Mouse (Mus musculus) limb, embryonic 13.5 days (tissue): Measurements from ENCODE around the gene Lrrc41. TPM values are rescaled to one million over a fixed set of nuclear protein-coding genes. Genes with fewer than 3 reads are reported as not detected.

ENCODE experiments used
- ATAC-seq: fragments of 200-750 bp; cut with Nextera tagmentation; 2 replicates; pipeline ENCODE4 v1.8.0; 2017; ENCODE audit warnings: low read depth, moderate number of reproducible peaks, moderate TSS enrichment; ENCODE audit not compliant: low FRiP score
- H3K27ac ChIP-seq: fragments of 300-500 bp; sonication (generic); 2 replicates; pipeline ENCODE4 v1.5.1; 2015; ENCODE audit warnings: inconsistent platforms, mild to moderate bottlenecking, moderate library complexity
- H3K27me3 ChIP-seq: fragments of 300-500 bp; sonication (generic); 2 replicates; pipeline ENCODE4 v1.6.1; 2015; ENCODE audit warnings: mild to moderate bottlenecking, inconsistent platforms
- H3K36me3 ChIP-seq: fragments of 300-500 bp; sonication (generic); 2 replicates; pipeline ENCODE4 v1.6.1; 2015; ENCODE audit warnings: inconsistent platforms, mild to moderate bottlenecking, moderate library complexity
- H3K4me1 ChIP-seq: fragments of 300-500 bp; sonication (generic); 2 replicates; pipeline ENCODE4 v1.6.1; 2015; ENCODE audit warnings: inconsistent platforms
- H3K4me2 ChIP-seq: fragments of 300-500 bp; sonication (generic); replicated peaks from 2 replicates; pipeline ENCODE4 v1.6.1; 2015; ENCODE audit warnings: inconsistent platforms, mild to moderate bottlenecking, moderate library complexity
- H3K4me3 ChIP-seq: fragments of 300-500 bp; sonication (generic); 2 replicates; pipeline ENCODE4 v1.5.1; 2015; ENCODE audit warnings: moderate library complexity, mild to moderate bottlenecking, inconsistent platforms
- H3K9ac ChIP-seq: fragments of 300-500 bp; sonication (generic); 2 replicates; pipeline ENCODE4 v1.6.1; 2015; ENCODE audit warnings: mild to moderate bottlenecking, inconsistent platforms
- H3K9me3 ChIP-seq: fragments of 300-500 bp; sonication (generic); 2 replicates; pipeline ENCODE4 v1.6.1; 2016; ENCODE audit warnings: inconsistent platforms
- WGBS: fragments of 180-500 bp; shearing (Covaris S2); methylation state at CpG from one replicate; pipeline ENCODE4 v1.1.7; 2015; 5-methylcytosine and 5-hydroxymethylcytosine counted together
- polyA plus RNA-seq: library from polyadenylated mRNA; unstranded; fragments of >200 nt; fragmentation: Nextera tagmentation; extraction: Ambion mirVana; gene quantifications from 2 replicates; pipeline ENCODE4 v1.2.1, GENCODE M21; 2015

The Lrrc41 gene
- 83.1 and 86.8 TPM in 2 replicates for polyA plus RNA-seq

DNA sequence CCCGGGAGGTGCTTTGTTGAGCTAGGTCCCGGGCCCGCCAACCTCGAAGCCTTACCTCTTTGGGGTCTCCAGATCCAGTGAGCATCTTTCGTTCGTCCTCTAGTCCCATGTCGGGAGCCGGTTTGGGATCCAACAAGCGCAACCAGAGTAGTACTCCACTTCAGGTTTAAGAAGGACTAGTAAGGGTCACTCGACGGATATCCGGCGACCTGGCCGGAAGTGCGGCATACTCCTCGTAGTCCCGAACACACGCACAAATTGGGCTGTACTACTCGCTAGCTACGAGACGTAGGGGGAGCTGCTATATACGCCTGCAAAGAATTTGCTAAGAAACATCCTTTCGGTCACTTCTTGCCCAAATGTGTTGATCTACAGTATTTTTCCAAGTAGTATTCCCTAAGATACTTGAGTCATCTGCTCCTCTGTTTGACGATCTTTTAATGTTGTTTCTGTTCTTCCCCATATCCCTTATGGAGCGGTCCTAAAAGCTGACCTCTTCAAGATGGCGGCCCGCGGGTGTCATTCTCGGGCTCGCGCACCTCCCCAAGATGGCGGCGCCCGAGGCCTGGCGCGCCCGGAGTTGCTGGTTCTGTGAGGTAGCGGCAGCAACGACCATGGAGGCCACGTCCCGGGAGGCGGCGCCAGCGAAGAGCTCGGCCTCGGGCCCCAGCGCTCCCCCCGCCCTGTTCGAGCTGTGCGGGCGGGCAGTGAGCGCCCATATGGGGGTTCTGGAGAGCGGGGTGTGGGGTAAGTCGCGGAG, at the start of gene Lrrc41, which contains the start of gene Uqcrh:
Lrrc41 (plus strand) TSS at position 409 of the 760 bp plus-strand sequence.
Uqcrh (minus strand) TSS at position 211 of the 760 bp plus-strand sequence.
- Histone ChIP-seq H3K36me3 (peaks cover 16% of the 10 kb centered on the region), H3K9ac (peak within 1 kb of the TSS; percentile 100), H3K4me2 (peak within 1 kb of the TSS; percentile 91), H3K4me1 (peaks cover 27% of the 10 kb centered on the region), H3K9me3 (no peaks in the 10 kb centered on the region), H3K4me3 (peak within 1 kb of the TSS; percentile 99), H3K27ac (peak within 1 kb of the TSS; percentile 98), H3K27me3 (no peaks in the 10 kb centered on the region)
- peak; percentile 95 for ATAC-seq
- WGBS = under 1% methylated on average over 55 of the region's 55 CpGs

DNA sequence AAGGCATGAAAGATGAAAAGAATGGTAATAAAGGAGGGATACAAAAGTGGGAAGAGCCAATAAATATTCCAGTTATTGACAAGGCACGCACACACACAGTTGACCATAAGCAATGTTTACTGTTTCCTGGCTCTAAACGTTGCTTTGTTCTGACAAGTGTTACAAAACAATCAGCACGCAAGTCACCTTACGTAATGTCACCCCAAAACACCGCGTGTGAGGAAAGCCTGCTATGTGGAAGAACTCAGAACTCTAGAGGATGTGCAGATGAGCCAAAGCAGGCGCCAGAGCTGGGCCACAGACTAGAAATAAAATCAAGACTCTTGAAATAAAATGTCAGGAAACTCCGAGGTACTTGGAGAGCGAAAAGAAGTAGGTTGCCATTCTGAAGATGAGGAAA, 42.2 kb upstream of the Lrrc41 start:
- H3K4me1 ChIP-seq = no peaks in the 10 kb centered on the region
- peaks cover 43% of the 10 kb centered on the region for H3K36me3 ChIP-seq
- ATAC-seq = no peak
- no peaks in the 10 kb centered on the region for H3K27me3 ChIP-seq
- 86% methylated on average over 9 of the region's 9 CpGs for WGBS
- no peak overlapping the region for H3K27ac ChIP-seq
- H3K4me3 ChIP-seq = no peak overlapping the region
- no peaks in the 10 kb centered on the region for H3K9me3 ChIP-seq
- H3K4me2 ChIP-seq = no peak overlapping the region
- no peak overlapping the region for H3K9ac ChIP-seq

- Histone ChIP-seq H3K27me3 (no peaks in the 10 kb centered on the region), H3K4me1 (no peaks in the 10 kb centered on the region), H3K9me3 (no peaks in the 10 kb centered on the region), H3K9ac (no peak overlapping the region), H3K4me2 (no peak overlapping the region), H3K27ac (no peak overlapping the region), H3K4me3 (no peak overlapping the region), H3K36me3 (peaks cover 45% of the 10 kb centered on the region)
- no peak for ATAC-seq
- WGBS = 84% methylated on average over 5 of the region's 5 CpGs
Measured at GRCm38 (mm10) chr4:116033374-116033773, 41.7 kb upstream of the Lrrc41 start.

- Histone ChIP-seq H3K9ac (no peak overlapping the region), H3K4me2 (no peak overlapping the region), H3K27ac (no peak overlapping the region), H3K36me3 (peaks cover 59% of the 10 kb centered on the region), H3K4me1 (no peaks in the 10 kb centered on the region), H3K9me3 (no peaks in the 10 kb centered on the region), H3K4me3 (no peak overlapping the region), H3K27me3 (no peaks in the 10 kb centered on the region)
- ATAC-seq = no peak
- 89% methylated on average over 2 of the region's 2 CpGs for WGBS
Measured at GRCm38 (mm10) chr4:116040466-116040865, 34.6 kb upstream of the Lrrc41 start.

DNA sequence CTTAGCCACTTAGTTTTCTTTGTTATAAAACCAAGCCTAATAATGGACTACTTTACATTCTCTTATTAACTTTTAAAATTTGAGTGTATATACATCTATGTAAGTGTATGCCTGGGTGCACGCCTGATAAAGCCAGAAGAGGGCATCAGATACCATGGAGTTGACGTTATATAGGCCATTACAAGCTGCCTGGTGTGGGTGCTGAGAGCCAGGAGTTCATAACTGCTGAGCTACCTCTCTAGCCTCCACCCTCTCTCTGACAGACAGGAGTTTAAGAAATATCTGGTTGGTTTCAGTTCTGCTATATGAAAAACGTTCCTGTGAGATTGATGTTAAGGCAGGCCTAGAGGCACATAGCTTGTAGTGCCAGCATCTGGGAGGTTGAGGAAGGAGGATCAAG, 32.9 kb upstream of the Lrrc41 start:
- H3K9ac ChIP-seq = no peak overlapping the region
- H3K4me1 ChIP-seq = no peaks in the 10 kb centered on the region
- no peak overlapping the region for H3K4me2 ChIP-seq
- H3K27me3 ChIP-seq = no peaks in the 10 kb centered on the region
- H3K27ac ChIP-seq = no peak overlapping the region
- no peak overlapping the region for H3K4me3 ChIP-seq
- no peaks in the 10 kb centered on the region for H3K9me3 ChIP-seq
- WGBS = 74% methylated on average over 3 of the region's 3 CpGs
- no peak for ATAC-seq
- peaks cover 51% of the 10 kb centered on the region for H3K36me3 ChIP-seq

- Histone ChIP-seq H3K4me3 (no peak overlapping the region), H3K4me1 (no peaks in the 10 kb centered on the region), H3K27me3 (no peaks in the 10 kb centered on the region), H3K27ac (no peak overlapping the region), H3K9me3 (no peaks in the 10 kb centered on the region), H3K4me2 (no peak overlapping the region), H3K9ac (no peak overlapping the region), H3K36me3 (peaks cover 46% of the 10 kb centered on the region)
- 92% methylated on average over 2 of the region's 2 CpGs for WGBS
- ATAC-seq = no peak
Measured at GRCm38 (mm10) chr4:116046604-116047003, 28.5 kb upstream of the Lrrc41 start.

DNA sequence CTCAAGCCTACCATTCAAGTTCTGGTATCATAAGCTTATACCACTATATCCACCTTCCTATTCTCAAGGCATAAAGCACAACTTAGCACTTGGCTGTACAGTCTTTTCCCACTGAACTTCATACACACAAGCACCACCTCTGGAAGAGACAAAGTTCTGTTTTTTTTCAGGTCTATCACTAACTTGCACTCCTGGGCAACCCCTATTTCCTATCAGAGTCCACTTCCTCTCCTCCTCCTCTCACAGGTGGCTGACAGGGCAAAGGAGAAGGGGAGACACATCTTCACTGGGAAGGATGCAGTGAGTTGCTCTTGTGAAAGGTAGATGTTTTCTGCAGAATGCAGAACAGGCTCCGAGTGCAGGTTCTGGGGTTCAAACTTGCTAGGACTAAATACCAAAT, 27.4 kb upstream of the Lrrc41 start:
- Histone ChIP-seq H3K4me2 (no peak overlapping the region), H3K9me3 (no peaks in the 10 kb centered on the region), H3K27me3 (no peaks in the 10 kb centered on the region), H3K36me3 (peaks cover 38% of the 10 kb centered on the region), H3K4me3 (no peak overlapping the region), H3K27ac (no peak overlapping the region), H3K4me1 (peaks cover 7% of the 10 kb centered on the region), H3K9ac (no peak overlapping the region)
- 91% methylated on average over 1 of the region's 1 CpGs for WGBS
- ATAC-seq = no peak

DNA sequence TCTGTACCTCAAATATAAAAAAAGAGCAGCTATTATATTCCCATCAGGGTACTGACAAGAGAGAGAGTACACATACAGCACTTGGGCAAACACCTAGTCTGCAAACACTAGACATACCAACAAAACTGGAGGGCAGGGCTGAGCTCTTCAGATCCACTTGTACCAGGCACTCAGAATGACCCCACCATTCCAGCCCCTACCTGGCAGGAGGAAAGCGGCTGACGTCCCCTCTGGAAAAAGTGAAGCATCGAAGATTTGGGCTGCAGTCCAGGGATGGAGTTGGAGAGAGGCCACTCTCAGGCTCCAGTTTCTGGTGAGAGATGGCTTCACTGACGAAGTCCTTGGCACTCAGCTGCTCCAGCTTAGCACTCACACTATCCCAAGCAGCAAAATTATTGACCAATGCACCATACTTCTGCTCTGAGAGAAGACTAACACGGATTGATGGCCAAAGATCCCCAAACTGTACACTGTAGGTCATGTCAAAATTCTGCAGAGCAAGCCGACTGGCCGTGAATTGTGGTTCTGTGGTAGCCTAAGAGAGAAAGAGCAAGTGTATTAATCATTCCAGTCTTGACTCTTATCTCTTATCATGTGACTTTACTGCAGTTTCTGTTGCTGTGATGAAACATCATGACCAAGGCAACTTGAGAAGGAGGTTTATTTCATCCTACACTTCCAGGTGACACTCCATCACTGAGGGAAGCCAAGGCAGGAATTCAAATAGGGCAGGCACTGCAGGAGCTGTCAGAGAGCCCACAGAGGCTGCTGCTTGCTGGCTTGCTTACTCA, 26.7 kb upstream of the Lrrc41 start:
- Histone ChIP-seq H3K9ac (0 out of 2 replicates have a peak overlapping the region, but pooled peaks have one; percentile 26), H3K27ac (no peak overlapping the region), H3K4me3 (no peak overlapping the region), H3K36me3 (peaks cover 31% of the 10 kb centered on the region), H3K27me3 (no peaks in the 10 kb centered on the region), H3K4me2 (no peak overlapping the region), H3K9me3 (no peaks in the 10 kb centered on the region), H3K4me1 (peaks cover 7% of the 10 kb centered on the region)
- 77% methylated on average over 7 of the region's 7 CpGs for WGBS
- no peak for ATAC-seq

DNA sequence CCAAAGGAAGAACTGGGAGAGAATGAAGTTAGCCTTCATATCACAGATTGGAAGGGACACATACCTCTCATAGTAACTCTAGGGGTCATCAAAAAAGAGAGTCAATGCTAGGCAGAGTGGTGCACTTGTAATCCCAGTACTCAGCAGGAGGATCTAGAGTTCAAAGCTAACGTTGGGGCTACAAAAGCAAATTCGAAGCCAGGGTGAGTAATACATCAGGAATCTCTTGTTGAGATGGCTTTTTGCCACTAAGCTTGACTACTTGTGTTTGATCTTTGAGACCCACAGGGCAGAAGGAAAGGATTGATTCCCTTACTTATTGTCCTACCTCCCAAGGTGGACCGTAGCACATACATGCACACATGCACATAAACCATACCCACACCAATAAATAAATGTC, 25.9 kb upstream of the Lrrc41 start:
- Histone ChIP-seq H3K9me3 (no peaks in the 10 kb centered on the region), H3K27me3 (no peaks in the 10 kb centered on the region), H3K4me3 (no peak overlapping the region), H3K27ac (no peak overlapping the region), H3K9ac (no peak overlapping the region), H3K4me2 (no peak overlapping the region), H3K4me1 (peaks cover 7% of the 10 kb centered on the region), H3K36me3 (peaks cover 23% of the 10 kb centered on the region)
- no peak for ATAC-seq
- WGBS = 84% methylated on average over 3 of the region's 3 CpGs

DNA sequence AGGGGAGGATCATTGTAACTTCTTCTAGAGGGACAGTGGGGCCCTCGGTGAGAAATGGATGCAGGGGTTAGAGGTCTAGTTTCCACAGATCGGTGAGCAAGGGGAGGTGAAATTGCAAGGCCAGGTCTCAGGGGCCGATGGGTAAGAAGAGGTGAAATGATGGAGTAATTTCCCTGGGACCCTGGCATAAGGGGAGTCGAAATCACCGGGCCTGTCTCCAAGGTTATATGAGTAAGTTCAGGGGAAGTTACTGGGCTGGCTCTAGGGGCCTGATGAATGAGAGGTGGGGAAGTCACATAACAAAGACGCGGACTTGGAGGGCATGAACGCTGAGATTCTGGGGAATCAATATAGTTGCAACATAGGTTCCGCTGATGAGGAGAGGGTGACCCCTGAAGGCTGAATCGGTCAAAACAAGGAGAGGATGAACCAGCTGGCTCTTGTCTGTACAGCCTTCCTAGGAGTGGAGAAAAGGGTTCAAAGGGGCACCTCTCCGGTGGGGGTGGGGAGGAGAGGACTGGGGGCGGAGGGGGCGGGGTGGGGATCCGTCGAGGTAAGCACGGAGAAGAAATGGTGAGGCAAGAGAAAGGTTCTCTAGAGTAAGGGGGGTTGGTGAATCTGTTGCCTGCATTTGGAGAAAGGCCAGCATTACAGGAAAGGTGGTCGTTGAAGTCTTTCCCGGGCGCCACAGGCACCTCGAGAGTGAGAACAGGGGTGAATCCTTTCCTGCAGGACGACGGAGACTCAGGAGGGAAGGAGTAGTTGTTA, 22.4 kb upstream of the Lrrc41 start:
- Histone ChIP-seq H3K9ac (peak overlapping the region; percentile 69), H3K4me2 (peak overlapping the region; percentile 83), H3K4me3 (peak overlapping the region; percentile 64), H3K27ac (peak overlapping the region; percentile 90), H3K36me3 (peaks cover 11% of the 10 kb centered on the region), H3K27me3 (no peaks in the 10 kb centered on the region), H3K4me1 (peaks cover 7% of the 10 kb centered on the region), H3K9me3 (no peaks in the 10 kb centered on the region)
- ATAC-seq = no peak; the same call in 1 of the 2 replicates
- 8% methylated on average over 22 of the region's 22 CpGs for WGBS

- no peaks in the 10 kb centered on the region for H3K9me3 ChIP-seq
- peaks cover 7% of the 10 kb centered on the region for H3K4me1 ChIP-seq
- H3K4me2 ChIP-seq = peak within 1 kb of the TSS; percentile 83
- H3K36me3 ChIP-seq = peaks cover 4% of the 10 kb centered on the region; the same call in 1 of the 2 replicates
- H3K9ac ChIP-seq = peak within 1 kb of the TSS; percentile 69
- no peaks in the 10 kb centered on the region for H3K27me3 ChIP-seq
- peak within 1 kb of the TSS; percentile 64 for H3K4me3 ChIP-seq
- peak within 1 kb of the TSS; percentile 90 for H3K27ac ChIP-seq
- peak; percentile 97 for ATAC-seq
- under 1% methylated on average over 35 of the region's 35 CpGs for WGBS
Measured at GRCm38 (mm10) chr4:116053399-116053961, 21.6 kb upstream of the Lrrc41 start, which contains the start of gene Nsun4. Gene Nsun4, minus strand, starts transcription at chr4:116053876.
